In the genomic region with DNA sequence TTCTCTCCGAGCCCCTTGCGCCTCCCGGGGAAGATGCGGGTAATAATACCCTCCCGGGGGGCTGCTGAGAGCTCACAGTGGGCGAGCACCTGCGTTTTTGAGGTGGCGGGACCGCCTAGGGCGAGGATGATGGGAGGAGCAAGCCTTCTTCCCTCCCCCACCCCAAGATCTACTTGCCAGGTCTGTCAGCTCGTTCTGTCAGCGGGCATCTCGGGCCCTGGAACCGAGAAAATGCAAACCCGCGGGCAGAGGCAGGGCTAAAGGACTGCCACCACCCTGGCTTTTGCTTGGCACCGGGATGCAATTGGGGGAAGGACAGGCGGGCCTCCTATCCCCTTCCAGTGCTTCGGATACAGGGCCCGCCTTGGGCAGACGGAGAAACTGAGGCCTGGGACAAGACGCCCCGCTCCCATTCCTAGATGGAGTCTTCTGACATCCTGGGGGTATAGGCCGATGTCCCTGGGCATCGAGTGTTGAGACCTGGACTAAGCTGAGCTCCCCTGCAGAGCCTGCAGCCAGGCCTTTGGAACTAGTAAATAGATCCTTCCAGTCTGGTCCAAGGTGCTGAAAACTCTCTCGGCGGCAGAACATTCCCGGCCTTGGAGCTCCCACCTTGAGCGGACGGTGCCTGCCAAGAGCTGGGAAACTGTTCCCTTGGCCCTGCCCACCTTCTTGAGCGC, we compare ENCODE assay signal across 8 mouse cellular contexts. TPM values are rescaled to one million over a fixed set of nuclear protein-coding genes. Genes with fewer than 3 reads are reported as not detected.
DNase-seq lines count a peak whose midpoint lies in the region; ATAC-seq and TF ChIP-seq lines count a peak whose summit lies in the region.

No protein-coding gene starts in this region.

- H3K4me2 ChIP-seq in hindbrain, embryonic 11.5 days (replicated peaks; ENCODE audit: low read depth, low read length) = peak overlapping the region; percentile 94
- peak overlapping the region; percentile 55 for H3K4me2 ChIP-seq in liver, embryonic 16.5 days (ENCODE audit: low read depth, low read length)

- TF ChIP-seq CTCF in kidney, adult 2 months (conservative IDR thresholded peaks at IDR 0.05; ENCODE audit: insufficient read depth, insufficient read length, low read depth, low read length) = no peak

- 3% methylated on average over 31 of the region's 31 CpGs for WGBS in kidney, adult 2 months
- WGBS in hindbrain, embryonic 11.5 days = 3% methylated on average over 31 of the region's 31 CpGs
- 9% methylated on average over 31 of the region's 31 CpGs for WGBS in liver, embryonic 16.5 days (ENCODE audit: insufficient replicate concordance)

- H3K27me3 ChIP-seq in kidney, adult 2 months (replicated peaks; ENCODE audit: control insufficient read depth, insufficient read depth, low read length) = no peaks in the 10 kb centered on the region
- no peaks in the 10 kb centered on the region for H3K27me3 ChIP-seq in hindbrain, embryonic 11.5 days (ENCODE audit: control insufficient read depth, insufficient read depth, low read length)
- H3K27me3 ChIP-seq in liver, embryonic 16.5 days (ENCODE audit: control insufficient read depth, insufficient read depth, low read depth, low read length) = peaks cover 55% of the 10 kb centered on the region

- no peak; the same call in 1 of the 2 replicates for ATAC-seq in hindbrain, embryonic 11.5 days (ENCODE audit: low FRiP score)
- no peak for ATAC-seq in liver, embryonic 16.5 days (ENCODE audit: low read depth)

- no peaks in the 10 kb centered on the region for H3K9me3 ChIP-seq in hindbrain, embryonic 11.5 days (ENCODE audit: control insufficient read depth, low read length)
- no peaks in the 10 kb centered on the region for H3K9me3 ChIP-seq in liver, embryonic 16.5 days (replicated peaks; ENCODE audit: control insufficient read depth, low read length)

- peaks cover 13% of the 10 kb centered on the region for H3K4me1 ChIP-seq in kidney, adult 2 months (ENCODE audit: control insufficient read depth, insufficient read depth, low read length)
- peaks cover 27% of the 10 kb centered on the region for H3K4me1 ChIP-seq in brown adipose tissue, adult 24 weeks (ENCODE audit: control insufficient read depth, insufficient read depth, insufficient read length, low read length)
- H3K4me1 ChIP-seq in hindbrain, embryonic 11.5 days (replicated peaks; ENCODE audit: control insufficient read depth, insufficient read depth, low read length) = peaks cover 27% of the 10 kb centered on the region
- peaks cover 2% of the 10 kb centered on the region; the same call in 1 of the 2 replicates for H3K4me1 ChIP-seq in liver, embryonic 16.5 days (ENCODE audit: control insufficient read depth, low read depth, low read length)

- DNase-seq in kidney, adult 2 months = peak; percentile 65
- no peak for DNase-seq in kidney, adult 8-10 months
- no peak for DNase-seq in hindbrain, embryonic 11.5 days (ENCODE audit: low spot score)
- peak; percentile 36 for DNase-seq in testis, postnatal 14 days (ENCODE audit: low spot score)
- no peak for DNase-seq in ovary, adult 18-20 months (ENCODE audit: low spot score)
- DNase-seq in right cerebral cortex, postnatal 25 days = no peak

- peak overlapping the region; percentile 94 for H3K9ac ChIP-seq in hindbrain, embryonic 11.5 days (ENCODE audit: low read depth, low read length)
- 0 out of 2 replicates have a peak overlapping the region, but pooled peaks have one; percentile 8 for H3K9ac ChIP-seq in liver, embryonic 16.5 days (ENCODE audit: low read depth, low read length)

- H3K27ac ChIP-seq in kidney, adult 2 months (ENCODE audit: insufficient read depth, low read depth, low read length) = peak overlapping the region; percentile 92
- peak overlapping the region; percentile 72 for H3K27ac ChIP-seq in brown adipose tissue, adult 24 weeks (replicated peaks; ENCODE audit: low read depth, low read length)
- H3K27ac ChIP-seq in hindbrain, embryonic 11.5 days (ENCODE audit: low read depth, low read length) = peak overlapping the region; percentile 96
- H3K27ac ChIP-seq in liver, embryonic 16.5 days (ENCODE audit: low read length) = no peak overlapping the region

- TF ChIP-seq POLR2A in kidney, adult 2 months (IDR thresholded peaks at IDR 0.05; ENCODE audit: low read depth, low read length) = no peak

- no peaks in the 10 kb centered on the region for H3K36me3 ChIP-seq in kidney, adult 2 months (ENCODE audit: control insufficient read depth, insufficient read depth, low read length)
- no peaks in the 10 kb centered on the region for H3K36me3 ChIP-seq in hindbrain, embryonic 11.5 days (ENCODE audit: control insufficient read depth, insufficient read depth, low read length)
- H3K36me3 ChIP-seq in liver, embryonic 16.5 days (ENCODE audit: control insufficient read depth, insufficient read depth) = no peaks in the 10 kb centered on the region

- peak overlapping the region; percentile 71 for H3K4me3 ChIP-seq in kidney, adult 2 months (ENCODE audit: insufficient read depth, low read depth, low read length)
- peak overlapping the region; percentile 68 for H3K4me3 ChIP-seq in brown adipose tissue, adult 24 weeks (ENCODE audit: insufficient read depth, low read depth, low read length)
- H3K4me3 ChIP-seq in hindbrain, embryonic 11.5 days (ENCODE audit: low read depth, low read length) = peak overlapping the region; percentile 79
- peak overlapping the region; percentile 49 for H3K4me3 ChIP-seq in liver, embryonic 16.5 days (ENCODE audit: low read depth, low read length)

RNA-seq across cellular contexts. Expression of gene Zcchc14, which starts 0.8 kb away (rescaled TPM):
- 31.4 and 37.0 TPM in 2 replicates for polyA plus RNA-seq in kidney, adult 2 months (2012; rRNA removed)
- polyA plus RNA-seq in brown adipose tissue, adult 24 weeks (2012; ENCODE audit: insufficient read depth, insufficient read length, missing spikeins) = 8.9 and 9.8 TPM in 2 replicates
- polyA plus RNA-seq in hindbrain, embryonic 11.5 days (2014; fragmentation: Nextera tagmentation; extraction: Ambion mirVana) = 25.8 and 30.4 TPM in 2 replicates
- 1.3 and 1.6 TPM in 2 replicates for polyA plus RNA-seq in liver, embryonic 16.5 days (2015; fragmentation: Nextera tagmentation; extraction: Ambion mirVana)

Comparison
In these comparisons a context has a peak if more than half of its experiments do, and no peak if none do; other contexts are left out.
1. DNase-seq: peak in kidney, adult 2 months (single experiment) and testis, postnatal 14 days (single experiment); none in kidney, adult 8-10 months (0 of 2), hindbrain, embryonic 11.5 days (single experiment), ovary, adult 18-20 months (single experiment) and right cerebral cortex, postnatal 25 days (single experiment).
2. Peak in every context shown above with its lines, with median percentiles within 50 percentile points of each other: H3K4me3 ChIP-seq.